Mouse (Mus musculus) megakaryocyte progenitor cell, adult 5-6 weeks (primary cell): ENCODE measurements around the gene Fscn2. TPM values are rescaled to one million over a fixed set of nuclear protein-coding genes. Genes with fewer than 3 reads are reported as not detected.

Source experiments
- ATAC-seq: replicated peaks from 2 replicates; pipeline ENCODE4 v1.8.0; 2016; ENCODE audit warnings: mild to moderate bottlenecking, moderate TSS enrichment, inconsistent platforms; ENCODE audit not compliant: poor library complexity
- total RNA-seq, 2 experiments: library from RNA; stranded (forward) in 1 of 2; stranded (reverse) in 1 of 2; fragments of 157-497, 149-512 nt in 1 of 2; fragments of 200-1000 nt in 1 of 2; gene quantifications; 2 replicates each; pipeline versions ENCODE4 v1.2.3 to v1.2.4; 2015 to 2017

The Fscn2 gene
- total RNA-seq, 2 experiments from 2014 or later, result not detected

DNA sequence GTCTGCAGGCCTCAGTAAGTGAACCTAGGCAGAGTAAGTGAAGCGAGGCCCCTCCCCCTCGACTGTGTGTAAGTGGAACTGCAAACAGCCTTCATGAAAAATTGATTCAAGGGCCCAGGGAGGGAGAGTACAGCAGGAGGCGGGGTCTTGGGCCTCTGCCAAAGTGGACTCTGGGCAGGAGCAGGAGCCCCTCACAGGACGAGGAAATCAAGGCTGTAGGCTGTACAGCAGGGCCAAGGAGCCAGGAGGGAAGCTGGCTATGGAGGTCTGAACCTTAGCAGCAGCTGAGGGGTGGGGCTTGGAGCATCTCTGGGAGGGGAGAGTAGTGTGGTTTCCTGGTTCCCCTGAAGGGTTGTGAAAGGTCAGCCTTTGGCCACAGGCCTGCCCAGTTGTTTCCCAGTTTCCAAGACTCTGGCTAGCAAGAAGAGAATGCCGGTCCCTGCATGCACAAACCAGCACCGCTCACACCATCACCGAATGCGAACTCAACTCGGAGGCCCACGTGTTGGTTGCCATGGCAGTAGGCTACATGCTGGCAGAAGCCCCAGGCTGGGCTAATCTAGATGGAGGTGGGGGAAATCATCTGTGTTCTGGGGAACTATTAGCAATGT lies 3.4 kb upstream of the Fscn2 start:
- ATAC-seq, result peak; percentile 19

DNA sequence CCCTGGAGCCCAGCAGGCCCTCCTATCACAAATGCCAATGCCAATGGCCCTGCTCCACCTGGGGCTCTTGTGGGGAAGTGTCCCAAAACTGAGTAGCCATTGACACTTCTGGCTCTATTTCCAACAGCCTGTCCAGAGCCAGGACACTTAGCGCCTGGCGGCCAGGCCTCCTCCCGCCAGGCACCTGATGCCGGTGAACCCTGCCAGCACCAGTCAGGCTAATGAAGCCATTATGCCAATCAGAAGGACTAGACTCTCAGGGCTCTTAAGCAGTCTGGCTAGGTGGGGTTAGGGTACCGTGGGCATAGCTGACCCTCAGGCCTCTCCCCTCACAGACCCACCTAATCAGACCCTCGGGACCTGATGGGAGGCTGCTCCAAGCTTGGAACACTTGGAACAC lies 1.9 kb upstream of the Fscn2 start:
- no peak for ATAC-seq

DNA sequence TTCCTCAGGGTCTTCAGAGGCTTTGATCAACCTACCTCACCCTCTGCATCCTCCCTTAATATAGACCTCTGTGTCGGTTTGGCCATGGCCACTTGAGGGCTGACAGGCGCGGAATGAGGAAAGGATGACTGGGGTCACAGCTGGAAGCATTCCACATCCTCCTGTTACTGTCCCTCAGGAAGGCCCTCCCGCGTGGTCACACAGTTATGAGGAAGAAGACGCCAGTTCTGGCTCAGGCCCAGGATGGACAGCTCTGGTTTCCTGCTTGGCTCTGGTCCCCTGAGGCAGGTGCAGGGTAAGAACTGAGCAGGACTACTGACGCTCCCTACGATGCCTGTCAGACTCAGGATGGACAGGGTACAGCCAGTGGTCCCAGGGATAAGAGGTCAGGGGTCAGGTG lies 1.3 kb upstream of the Fscn2 start:
- ATAC-seq, result peak; percentile 14; the same call in 1 of the 2 replicates

DNA sequence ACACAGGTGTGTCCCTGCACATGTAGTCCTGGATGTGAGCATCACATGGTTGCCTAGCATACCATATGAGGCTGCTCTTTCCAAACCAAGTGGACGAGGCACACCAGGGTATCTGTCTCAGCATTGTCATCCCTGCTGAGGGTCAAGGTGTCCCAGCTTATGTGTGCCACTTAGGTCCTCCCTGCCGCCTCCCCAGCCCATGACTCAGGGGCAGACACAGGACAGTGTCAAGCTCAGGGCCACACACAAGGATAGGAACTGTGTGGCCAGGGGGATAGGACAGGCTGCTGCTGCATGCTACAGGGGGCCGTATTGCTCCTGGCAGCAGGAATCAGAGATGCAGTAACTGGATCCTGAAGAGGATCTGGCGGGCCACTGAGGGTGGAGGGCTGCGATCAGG lies 579 bp upstream of the Fscn2 start:
- no peak for ATAC-seq

DNA sequence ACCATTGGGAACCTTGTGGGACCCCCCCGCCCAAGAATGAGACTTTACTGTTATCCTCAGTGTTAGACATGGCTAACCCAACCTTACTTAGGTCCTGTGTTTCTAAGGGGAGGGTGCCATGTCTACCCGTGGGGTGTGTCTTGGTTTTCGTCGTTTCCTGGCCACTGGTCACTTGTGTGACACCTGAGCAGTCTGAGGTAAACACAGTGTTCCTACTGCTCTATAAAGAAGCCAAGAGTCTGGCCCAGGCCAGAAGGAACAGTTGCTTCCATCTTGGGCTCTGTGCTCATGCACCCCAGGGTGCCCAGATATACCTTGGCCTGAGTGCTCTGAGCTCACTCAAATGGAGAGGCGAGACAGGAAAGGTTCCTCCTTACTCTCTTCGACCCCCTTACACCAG lies 1.6 kb downstream of the Fscn2 start:
- no peak for ATAC-seq

DNA sequence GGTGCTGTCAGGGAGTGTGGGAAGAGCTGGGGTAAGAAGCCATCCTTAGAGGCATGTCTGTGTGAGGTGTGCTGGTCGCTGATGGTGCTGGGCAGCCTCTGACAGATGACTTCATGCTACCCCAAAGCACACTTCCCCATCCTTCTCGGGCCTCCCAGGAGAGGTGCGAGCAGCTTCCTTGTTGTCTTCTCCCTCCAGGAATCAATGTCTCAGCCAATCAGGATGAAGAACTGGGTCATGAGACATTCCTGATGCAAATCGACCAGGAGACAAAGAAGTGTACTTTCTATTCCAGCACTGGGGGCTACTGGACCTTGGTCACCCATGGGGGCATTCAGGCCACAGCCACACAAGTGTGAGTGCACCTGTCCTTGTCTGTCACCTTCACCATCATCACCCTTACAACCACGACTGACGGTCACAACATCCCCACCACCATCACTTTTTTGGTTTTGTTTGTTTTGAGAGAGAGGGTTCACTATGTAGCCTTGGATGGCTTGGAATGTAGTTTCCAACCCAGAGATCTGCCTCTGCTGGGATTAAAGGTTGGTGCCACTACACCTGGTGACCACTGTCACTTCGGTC lies 5.2 kb downstream of the Fscn2 start:
- ATAC-seq, result 0 out of 2 replicates have a peak, but pooled peaks have one; percentile 17

DNA sequence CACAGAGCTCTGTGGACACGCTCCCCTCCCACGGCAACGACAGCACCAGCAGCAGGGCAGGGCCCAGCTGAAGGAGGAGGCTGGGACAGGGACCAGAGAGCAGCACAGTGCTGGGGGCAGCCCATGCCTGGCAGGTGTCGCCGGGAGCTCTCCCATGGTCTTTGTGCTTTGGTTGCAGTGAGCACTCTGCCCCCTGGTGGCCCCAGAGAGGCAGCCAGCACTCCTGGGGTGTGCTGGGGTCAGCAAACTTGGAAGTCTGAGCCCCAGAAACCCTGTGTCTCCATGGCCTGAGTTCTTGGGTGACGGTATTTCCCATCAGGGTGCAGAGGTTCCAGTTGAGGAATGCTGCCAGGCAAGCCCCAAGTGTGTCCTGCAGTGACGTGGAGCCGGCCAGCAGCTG lies 8.3 kb downstream of the Fscn2 start:
- ATAC-seq, result peak; percentile 82

DNA sequence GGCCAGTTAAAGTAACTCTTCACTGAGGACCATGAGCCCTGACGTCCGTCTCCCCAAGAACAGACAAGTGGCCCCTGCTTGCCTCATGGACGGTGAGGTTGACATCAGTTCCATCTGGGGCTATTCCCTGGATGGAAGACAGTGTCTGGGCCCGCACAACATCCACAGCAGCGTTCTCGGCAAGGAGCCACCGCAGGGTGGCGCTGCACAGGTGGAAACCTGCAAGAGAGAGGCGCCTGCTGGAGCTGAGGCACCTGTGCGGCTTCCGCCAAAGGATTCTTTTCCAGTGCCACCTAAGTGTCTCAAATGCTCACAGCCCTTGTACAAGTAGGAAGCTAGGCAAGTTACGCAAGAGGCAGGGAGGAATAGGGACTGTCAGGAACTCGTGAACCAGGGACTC lies 11.7 kb downstream of the Fscn2 start:
- no peak for ATAC-seq

DNA sequence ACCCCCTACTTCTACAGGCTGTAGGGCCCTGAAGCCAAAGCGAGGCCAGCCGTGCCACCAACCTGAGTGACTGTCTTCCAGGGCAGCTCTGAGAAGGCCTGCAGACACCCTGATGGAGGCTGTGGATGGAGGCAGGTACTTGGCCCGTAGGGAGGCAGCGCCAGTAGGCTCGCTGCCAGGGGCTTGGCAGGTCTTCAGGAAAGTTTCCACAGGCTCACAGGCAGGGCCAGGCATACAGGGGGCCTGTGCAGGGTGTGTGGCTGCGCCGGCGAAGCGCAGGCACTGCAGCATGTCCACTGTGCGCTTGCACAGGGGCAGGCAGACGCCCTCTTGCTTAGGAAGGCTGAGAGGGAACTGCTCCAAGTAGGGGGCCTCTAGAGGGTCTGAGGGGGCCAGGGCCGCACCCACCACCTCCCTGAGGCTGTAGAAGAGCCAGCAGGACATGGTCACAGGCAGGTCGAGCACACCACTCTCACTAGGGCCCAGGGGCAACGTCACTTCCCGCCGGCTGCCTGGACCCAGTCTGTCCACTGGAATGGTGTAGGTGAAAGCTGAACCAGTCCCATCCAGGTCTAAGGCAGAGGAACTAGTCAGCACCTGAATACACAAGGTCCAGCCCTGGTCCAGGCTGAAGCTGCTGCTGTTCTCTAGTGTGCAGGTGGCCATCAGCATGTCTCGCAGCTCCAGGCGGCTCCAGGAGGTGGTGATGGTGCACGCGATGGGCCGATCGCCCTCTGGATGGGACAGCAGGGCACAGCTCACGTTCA lies 12.7 kb downstream of the Fscn2 start:
- ATAC-seq, result no peak

DNA sequence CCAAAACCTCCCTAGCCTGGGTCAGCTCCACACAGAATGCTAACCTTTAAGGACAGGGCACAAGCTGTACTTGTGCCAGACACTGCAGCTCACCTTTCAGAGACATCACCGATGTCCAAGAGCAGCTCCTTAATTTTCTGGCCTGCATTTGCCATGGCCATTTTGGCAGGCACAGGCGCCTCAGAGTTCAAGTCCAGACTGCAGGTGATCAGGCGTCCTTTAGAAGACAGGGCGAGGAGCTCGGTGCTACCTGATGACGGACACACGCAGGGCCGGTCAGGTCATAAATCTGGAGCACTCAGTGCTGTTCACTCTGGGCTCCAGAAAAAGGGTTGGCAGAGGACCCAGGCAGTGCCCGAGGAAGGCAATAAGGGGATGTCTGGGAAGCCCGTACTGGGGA lies 14.0 kb downstream of the Fscn2 start:
- ATAC-seq, result no peak

DNA sequence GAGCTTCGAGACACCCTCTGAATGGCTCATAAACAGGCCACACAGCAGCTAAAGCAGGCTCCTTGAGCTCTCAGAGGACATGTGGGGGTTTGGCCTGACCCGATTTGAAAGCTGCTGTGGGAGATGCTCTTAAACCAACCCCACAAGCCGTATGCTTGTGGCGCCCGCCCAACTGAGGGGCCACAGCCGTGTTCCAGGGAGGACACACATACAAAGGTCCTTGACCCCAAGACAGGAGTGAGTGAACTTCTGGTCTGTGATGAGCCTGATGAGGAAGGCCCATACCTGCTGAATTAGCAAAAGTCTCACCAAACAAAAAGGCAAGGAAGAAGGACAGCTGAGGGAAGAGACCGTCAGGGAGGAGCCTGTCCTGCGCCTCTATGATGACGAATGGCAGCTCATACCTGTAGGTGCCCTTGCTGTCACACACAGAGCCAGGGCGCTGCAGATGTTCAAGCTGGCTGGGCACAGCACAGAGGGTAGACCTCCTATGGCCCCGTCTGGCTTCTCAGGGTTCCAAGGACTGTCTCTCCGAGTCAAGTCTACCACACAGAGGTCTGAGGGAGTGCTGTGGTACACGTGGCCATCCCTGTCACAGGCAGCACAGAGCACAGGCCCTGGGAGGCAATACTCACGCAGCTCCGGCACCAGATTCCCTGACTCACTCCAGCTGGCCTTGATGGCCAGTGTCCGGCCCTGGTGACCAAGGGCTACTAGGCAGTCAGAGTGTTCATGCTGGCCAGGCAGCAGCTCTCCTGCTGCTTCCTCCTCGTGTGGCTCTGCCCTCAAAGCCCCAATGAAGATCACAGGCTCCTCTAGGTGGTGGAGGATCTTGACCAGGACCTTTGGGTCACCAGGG lies 15.2 kb downstream of the Fscn2 start:
- ATAC-seq, result no peak

DNA sequence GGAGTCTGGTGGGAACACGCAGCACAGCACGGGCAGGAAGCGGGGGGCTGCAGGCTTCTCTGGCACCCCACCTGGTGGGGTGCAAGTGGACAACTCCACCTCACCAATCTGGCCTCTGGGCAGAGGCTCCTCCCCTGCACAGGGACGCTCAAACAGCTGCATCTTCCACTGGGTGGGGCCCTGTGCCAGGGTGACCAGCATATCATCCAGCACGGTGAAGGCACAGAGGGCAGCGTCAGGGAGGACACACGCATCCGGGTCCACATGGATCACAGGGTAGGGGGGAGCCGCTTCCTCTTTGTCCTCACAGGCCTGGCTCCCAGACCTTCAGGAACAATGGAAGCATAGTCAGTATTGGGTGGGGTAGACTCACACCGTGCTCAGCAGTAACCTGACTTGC lies 16.0 kb downstream of the Fscn2 start:
- no peak for ATAC-seq

DNA sequence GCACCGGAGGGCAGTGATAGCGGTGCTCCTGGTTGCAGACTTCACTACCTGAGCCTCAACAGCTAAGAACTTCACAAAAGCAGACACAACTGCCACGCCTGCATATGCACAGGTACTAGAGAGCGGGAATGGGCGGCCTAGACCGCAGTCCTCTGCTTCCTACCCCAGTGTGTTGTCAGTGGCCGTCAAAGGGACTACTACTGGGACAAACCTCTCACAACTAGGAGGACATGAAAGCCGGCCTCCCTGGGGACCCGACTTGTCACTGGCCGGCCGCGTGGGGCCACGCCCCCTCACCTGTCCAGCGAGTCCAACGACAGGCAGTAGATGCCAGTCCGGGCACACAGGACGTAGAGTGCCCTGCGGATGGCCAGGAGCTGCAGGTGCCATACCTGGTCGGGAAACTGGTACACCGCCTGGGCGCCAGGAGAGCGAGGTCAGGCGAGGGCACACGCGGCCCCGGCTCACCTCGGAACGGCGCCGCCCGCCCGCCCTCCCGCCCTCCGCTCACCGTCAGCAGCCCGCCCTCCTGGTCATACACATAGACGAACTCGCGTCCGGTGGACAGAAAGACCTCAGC lies 16.8 kb downstream of the Fscn2 start:
- ATAC-seq, result peak; percentile 14

DNA sequence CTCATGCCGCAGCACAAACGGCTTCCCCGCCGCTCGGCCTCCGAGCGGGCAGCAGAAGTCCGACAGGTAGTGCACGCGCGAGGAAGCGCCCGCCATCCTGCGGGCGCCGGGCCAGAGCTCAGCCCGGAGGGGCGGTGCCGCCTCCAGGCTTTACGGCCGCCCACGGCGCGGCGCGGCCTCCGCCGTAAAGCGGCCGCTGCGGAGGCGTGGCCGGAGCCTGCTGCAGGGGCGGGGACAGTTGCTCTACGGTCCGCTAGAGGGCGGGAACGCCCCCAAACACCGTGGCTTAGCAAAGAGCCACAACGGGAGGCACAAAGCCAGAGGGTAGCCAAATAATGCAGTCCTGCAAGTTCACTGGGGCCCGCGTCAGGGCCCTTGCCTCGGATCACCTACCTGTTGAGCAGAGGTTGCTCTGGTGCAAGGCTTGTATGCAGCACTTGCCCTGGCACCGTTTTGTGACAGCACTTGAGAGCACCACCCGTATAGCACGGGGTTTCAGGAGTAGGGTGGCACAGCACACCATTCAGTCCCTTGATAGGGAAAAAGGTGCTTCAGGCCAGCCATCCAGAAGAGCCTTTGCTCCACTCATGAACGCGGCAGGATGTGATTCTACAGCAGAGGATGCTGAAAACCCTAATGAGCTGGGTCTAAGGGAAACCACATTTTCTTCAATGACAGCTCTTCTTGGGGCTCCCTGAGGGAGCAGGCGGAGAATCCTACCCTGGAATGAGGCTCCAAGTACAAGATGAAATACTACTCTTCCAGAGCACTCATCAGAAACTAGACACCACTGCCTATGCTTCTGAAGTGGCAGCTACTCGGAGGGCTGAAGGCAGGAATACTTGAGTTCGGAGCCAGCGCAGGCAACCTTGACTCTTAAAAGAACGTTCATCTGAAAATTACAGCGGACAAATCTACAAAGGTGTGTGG lies 17.5 kb downstream of the Fscn2 start, which contains the start of gene Faap100:
Gene Faap100, minus strand, starts transcription at position 154 of the 930 bp plus-strand sequence.
- ATAC-seq, result peak; percentile 92

DNA sequence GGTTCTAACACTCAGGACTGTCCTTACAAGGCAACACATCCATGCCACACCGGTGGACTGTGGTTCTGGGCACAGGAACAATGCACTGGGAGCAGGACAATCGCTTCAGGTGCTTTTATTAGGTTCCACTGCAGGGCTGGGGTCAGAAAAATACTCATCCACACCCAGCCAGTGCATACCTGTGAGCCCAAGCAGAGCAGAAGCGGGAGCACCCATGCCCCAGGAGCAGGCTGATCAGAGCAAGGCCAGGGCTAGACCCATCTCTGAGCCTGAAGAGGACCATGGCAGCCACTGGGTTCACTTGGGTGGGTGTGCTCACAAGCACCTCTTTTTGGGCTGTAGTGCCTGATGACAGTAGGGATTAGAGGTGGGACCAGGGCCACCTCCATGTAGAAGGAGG lies 18.9 kb downstream of the Fscn2 start:
- ATAC-seq, result no peak

DNA sequence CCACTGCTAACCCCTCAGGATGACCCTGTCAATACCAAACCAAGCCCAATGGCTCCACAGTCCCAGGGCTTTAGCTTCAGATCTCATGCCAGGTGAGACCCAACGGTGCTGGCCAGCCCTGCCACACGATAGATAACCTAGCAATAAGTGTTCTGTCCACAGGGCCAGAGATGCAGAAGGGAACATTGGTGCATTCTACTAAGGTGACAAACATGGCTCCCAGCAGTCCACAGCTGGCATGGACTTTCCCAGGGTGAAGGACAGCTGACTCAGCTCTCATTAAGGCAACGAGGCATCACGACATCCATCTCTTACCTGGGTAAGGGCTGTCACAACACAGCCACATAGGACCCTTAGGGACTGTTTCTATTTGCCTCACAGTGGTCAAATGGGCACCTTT lies 19.8 kb downstream of the Fscn2 start:
- ATAC-seq, result no peak

DNA sequence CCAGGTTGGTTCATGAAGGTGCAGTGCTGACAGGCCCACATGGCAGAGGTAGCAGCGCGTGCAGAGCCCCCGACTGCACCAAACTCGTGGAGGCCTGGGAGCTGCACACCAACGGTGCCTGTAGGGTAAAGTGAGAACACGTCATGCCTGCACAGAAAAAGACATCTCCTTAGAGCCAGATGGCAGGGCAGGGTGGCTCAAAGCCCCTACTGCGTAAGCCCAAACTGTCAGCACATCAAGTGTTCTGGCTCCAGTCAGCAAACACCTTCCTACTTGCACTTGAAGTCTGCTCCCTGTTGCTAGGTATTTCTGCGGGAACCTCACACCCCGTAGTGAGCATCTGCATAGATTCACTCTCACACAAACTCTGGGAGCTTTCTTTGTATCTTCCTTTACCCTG lies 21.2 kb downstream of the Fscn2 start:
- ATAC-seq, result no peak

DNA sequence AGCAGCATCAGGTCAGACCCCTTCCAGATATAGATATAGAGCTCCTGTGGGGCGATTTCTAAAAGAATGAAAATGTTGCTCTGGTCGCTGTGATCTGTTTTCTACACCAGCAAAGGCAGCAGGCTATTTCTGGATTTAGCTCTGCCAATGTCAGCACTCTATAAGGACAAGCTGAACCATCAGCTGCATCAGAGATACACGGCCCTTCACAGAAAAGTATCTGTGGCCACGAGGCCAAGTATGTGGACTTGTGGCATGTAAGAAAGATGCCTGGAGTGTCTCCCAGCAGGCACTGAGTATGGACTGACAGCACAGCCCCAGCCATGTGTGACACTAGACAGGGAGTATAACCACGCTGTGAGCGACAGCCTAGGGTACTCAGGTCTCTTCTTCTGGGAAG lies 25.3 kb downstream of the Fscn2 start:
- ATAC-seq, result no peak

DNA sequence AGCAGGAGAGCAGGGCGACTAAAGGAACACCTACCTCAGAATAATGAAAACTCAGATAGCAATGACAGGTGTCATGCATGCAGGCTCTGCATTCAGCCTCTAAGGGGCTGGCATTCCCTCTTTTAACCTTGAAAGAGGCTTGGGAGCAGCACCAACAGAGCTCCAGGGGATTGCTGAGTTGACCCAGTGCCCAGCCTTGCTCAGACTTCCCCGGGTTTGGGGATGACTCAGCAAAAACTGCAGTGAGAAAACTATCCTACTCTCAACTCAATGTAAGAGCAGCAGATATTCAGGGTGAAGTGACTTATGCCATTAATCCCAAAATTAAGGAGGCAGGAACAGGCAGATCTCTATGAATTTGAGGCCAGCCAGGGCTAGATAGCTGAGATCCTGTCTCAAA lies 25.8 kb downstream of the Fscn2 start:
- no peak for ATAC-seq

DNA sequence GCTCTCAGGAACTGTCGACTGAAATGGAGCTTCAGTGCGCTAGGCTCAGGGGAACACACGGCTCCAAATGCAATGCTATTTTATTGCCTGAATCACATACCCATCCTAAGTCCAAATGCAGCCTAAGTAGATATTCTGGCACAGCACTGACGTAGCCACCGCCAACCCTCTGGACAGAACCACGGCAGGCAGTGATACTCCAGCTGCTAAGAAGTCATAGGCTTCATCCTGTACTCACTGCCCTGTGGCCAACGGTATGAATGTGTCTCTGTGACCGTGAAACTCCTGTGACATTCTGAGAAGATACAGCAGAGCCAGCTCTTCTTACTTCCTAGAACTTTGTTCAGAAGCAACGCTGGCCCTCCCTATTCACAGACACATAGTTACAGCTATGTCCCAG lies 27.2 kb downstream of the Fscn2 start:
- no peak for ATAC-seq
